Mouse (Mus musculus): Measurements from ENCODE around the gene Ccnd3.

- TF ChIP-seq CTCF (conservative IDR thresholded peaks at IDR 0.05; ENCODE audit: low read length) (no peak), POU5F1 (IDR thresholded peaks at IDR 0.05; ENCODE audit: borderline replicate concordance, low read length) (no peak), NANOG (IDR thresholded peaks at IDR 0.05; ENCODE audit: borderline replicate concordance, low read length) (no peak)
These were observed 1.2 kb downstream of the Ccnd3 start for GRCm38 (mm10) chr17:47506042-47506441.

Measured in E14TG2a.4 (cell line).